Mouse (Mus musculus) adrenal gland, postnatal 14 days (tissue): ENCODE measurements around the gene Gm49320. TPM values are rescaled to one million over a fixed set of nuclear protein-coding genes. Genes with fewer than 3 reads are reported as not detected.
A peak's percentile ranks its signal among the peaks of the same experiment; 100 is the strongest.

Experiments used
- DNase-seq: peaks from one replicate; pipeline ENCODE4 v3.0.0; 2021; ENCODE audit warnings: mixed read lengths
- total RNA-seq: library from RNA; stranded (reverse); gene quantifications from 2 replicates; pipeline ENCODE4 v1.2.3, GENCODE M21; 2021

The Gm49320 gene
- total RNA-seq, 1 experiment from 2014 or later, result not detected

- DNase-seq, result peak; percentile 98
Measured at GRCm38 (mm10) chr8:4259125-4259804, 20.6 kb downstream of the Gm49320 start, which contains the start of gene Ctxn1. TSS of gene Ctxn1 (minus strand) at chr8:4259274.

GRCm38 (mm10) chr8:4259805-4260170 is 21.1 kb downstream of the Gm49320 start:
- no peak for DNase-seq

GRCm38 (mm10) chr8:4263105-4263791 is 24.6 kb downstream of the Gm49320 start:
- no peak for DNase-seq

GRCm38 (mm10) chr8:4265160-4265914 is 26.7 kb downstream of the Gm49320 start:
- DNase-seq, result no peak

- DNase-seq, result peak; percentile 65
Measured at GRCm38 (mm10) chr8:4267627-4268026, 29.0 kb downstream of the Gm49320 start.

- no peak for DNase-seq
Measured at GRCm38 (mm10) chr8:4269609-4270008, 30.9 kb downstream of the Gm49320 start.

- DNase-seq, result peak; percentile 98
Measured at GRCm38 (mm10) chr8:4275275-4276110, 36.8 kb downstream of the Gm49320 start, which contains the start of gene Timm44. TSS of gene Timm44 (minus strand) at chr8:4275913.

- DNase-seq, result no peak
Measured at GRCm38 (mm10) chr8:4276111-4276465, 37.4 kb downstream of the Gm49320 start.

- no peak for DNase-seq
Measured at GRCm38 (mm10) chr8:4292738-4293137, 54.1 kb downstream of the Gm49320 start.

GRCm38 (mm10) chr8:4297822-4298221 is 59.2 kb downstream of the Gm49320 start:
- no peak for DNase-seq

Other genes starting within 250 kb of the Gm49320 start
- 0.34 and 2.1 TPM in 2 replicates for gene Cd209f, start 133.0 kb upstream of the Gm49320 start, total RNA-seq
- gene Cd209g, start 104.8 kb upstream of the Gm49320 start, total RNA-seq, result 0.30 TPM in 1 of 2 replicates, not detected in the other
- gene Evi5l, start 72.3 kb upstream of the Gm49320 start, total RNA-seq, result 29.6 and 34.9 TPM in 2 replicates
- gene Prr36, start 21.4 kb upstream of the Gm49320 start, total RNA-seq, result 3.7 and 4.7 TPM in 2 replicates
- 12.7 and 16.6 TPM in 2 replicates for gene Lrrc8e, start 12.0 kb upstream of the Gm49320 start, total RNA-seq
- 75.9 and 86.0 TPM in 2 replicates for gene Map2k7, start 125 bp upstream of the Gm49320 start, total RNA-seq
- gene Tgfbr3l, start 9.3 kb downstream of the Gm49320 start, total RNA-seq, result 12.2 and 12.4 TPM in 2 replicates
- gene Snapc2, start 14.2 kb downstream of the Gm49320 start, total RNA-seq, result 21.0 and 24.3 TPM in 2 replicates
- 7.9 and 11.3 TPM in 2 replicates for gene Ctxn1, start 20.4 kb downstream of the Gm49320 start, total RNA-seq
- 142 and 154 TPM in 2 replicates for gene Timm44, start 37.0 kb downstream of the Gm49320 start, total RNA-seq
- gene Ccl25, start 86.3 kb downstream of the Gm49320 start, total RNA-seq, result 16.1 and 18.2 TPM in 2 replicates
- 93.4 and 102 TPM in 2 replicates for gene Elavl1, start 86.5 kb downstream of the Gm49320 start, total RNA-seq